Mouse (Mus musculus) cerebellum, adult 2 months (tissue): ENCODE data around the gene Klhl29. TPM values are rescaled to one million over a fixed set of nuclear protein-coding genes. Genes with fewer than 3 reads are reported as not detected.
A peak's percentile ranks its signal among the peaks of the same experiment; 100 is the strongest.

Experiments
- DNase-seq, 2 experiments: peaks; one replicate each; pipeline ENCODE4 v3.0.0; 2021
- H3K27ac ChIP-seq: fragments of 200-500 bp; 2 replicates; pipeline ENCODE4 v1.5.1; 2012; ENCODE audit warnings: low read length, control low read depth, inconsistent platforms; ENCODE audit not compliant: insufficient read depth
- H3K27me3 ChIP-seq: fragments of 200-500 bp; 2 replicates; pipeline ENCODE4 v1.6.1; 2012; ENCODE audit warnings: inconsistent platforms, mild to moderate bottlenecking, low read length, moderate library complexity; ENCODE audit not compliant: control insufficient read depth, insufficient read depth
- H3K4me1 ChIP-seq: fragments of 200-500 bp; 2 replicates; pipeline ENCODE4 v1.6.1; 2011; ENCODE audit warnings: low read length; ENCODE audit not compliant: control insufficient read depth, insufficient read depth
- H3K4me3 ChIP-seq: fragments of 200-500 bp; replicated peaks from 2 replicates; pipeline ENCODE3; 2011; ENCODE audit warnings: mild to moderate bottlenecking, low read depth, low read length, control low read depth; ENCODE audit not compliant: insufficient read depth
- CTCF ChIP-seq: fragments of 200-500 bp; IDR thresholded peaks from 2 replicates; pipeline ENCODE4 v1.5.1; 2011; ENCODE audit warnings: low read depth, mild to moderate bottlenecking, control low read depth, low read length, moderate library complexity, borderline replicate concordance; ENCODE audit not compliant: insufficient read depth
- POLR2A ChIP-seq: fragments of 200-500 bp; IDR thresholded peaks from 2 replicates; pipeline ENCODE4 v1.6.1; 2011; ENCODE audit warnings: low read length, control low read depth, borderline replicate concordance; ENCODE audit not compliant: insufficient read depth
- WGBS: fragments of 180-500 bp; shearing (Covaris S2); methylation state at CpG from one replicate; pipeline ENCODE4 v1.1.7; 2018; 5-methylcytosine and 5-hydroxymethylcytosine counted together
- polyA plus RNA-seq: library from polyadenylated mRNA; depleted of rRNA; stranded (reverse); fragments of >200 nt; gene quantifications from 2 replicates; pipeline ENCODE4 v1.2.3, GENCODE M21; 2012

The Klhl29 gene
- polyA plus RNA-seq, 1 experiment = 15.2 TPM

DNA sequence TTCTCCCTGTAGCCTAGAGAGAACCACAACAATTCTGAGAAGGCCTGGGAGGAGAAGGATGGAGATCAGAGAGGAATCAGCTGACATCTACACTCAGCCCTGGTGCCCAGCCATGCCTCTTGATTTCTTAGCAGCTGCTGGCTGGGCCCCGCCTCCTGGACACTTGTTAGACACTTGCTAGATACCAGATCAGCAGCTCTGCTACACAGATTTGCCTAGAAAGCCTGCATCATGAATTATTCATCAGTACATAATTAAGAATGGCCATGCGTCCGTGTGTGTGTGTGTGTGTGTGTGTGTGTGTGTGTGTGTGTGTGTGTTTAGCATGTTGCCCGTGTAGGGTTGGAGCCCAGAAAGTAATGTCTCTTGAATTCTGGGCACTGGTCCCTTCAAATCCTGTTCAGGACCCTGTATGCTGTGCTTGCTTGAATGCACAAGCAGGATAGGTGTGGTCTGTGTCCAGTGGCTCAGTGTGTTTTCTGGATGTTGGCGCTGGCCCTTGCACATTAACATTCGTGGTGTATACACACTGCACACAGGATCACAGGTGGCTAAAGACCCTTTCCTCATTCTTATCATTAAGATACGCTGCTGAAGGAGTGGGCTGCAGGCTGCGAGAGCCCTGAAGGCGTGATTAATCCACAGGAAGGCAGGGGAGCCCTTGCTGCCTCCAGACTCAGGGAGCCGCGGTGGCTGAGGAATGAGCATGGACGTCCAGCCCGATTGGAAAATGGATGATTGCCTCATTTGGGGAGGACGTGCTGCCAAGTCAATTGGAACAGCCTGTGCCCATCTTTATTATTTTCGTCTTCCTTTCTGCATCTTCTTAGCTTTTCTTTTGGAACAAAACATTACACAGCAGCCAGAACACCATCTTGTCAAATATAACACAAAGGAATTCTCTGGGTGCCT, 159.4 kb downstream of the Klhl29 start:
- DNase-seq = no peak
- Histone ChIP-seq H3K4me3 (no peak overlapping the region), H3K27ac (no peak overlapping the region), H3K4me1 (peaks cover 15% of the 10 kb centered on the region), H3K27me3 (no peaks in the 10 kb centered on the region)
- WGBS = 68% methylated on average over 15 of the region's 15 CpGs
- TF ChIP-seq POLR2A = no peak
- TF ChIP-seq CTCF = no peak

GRCm38 (mm10) chr12:5214266-5214665, 161.2 kb downstream of the Klhl29 start:
- Histone ChIP-seq H3K4me1 (peaks cover 19% of the 10 kb centered on the region), H3K4me3 (no peak overlapping the region), H3K27me3 (no peaks in the 10 kb centered on the region), H3K27ac (no peak overlapping the region)
- no peak for TF ChIP-seq CTCF
- no peak for TF ChIP-seq POLR2A
- no peak for DNase-seq
- 85% methylated on average over 9 of the region's 9 CpGs for WGBS

DNA sequence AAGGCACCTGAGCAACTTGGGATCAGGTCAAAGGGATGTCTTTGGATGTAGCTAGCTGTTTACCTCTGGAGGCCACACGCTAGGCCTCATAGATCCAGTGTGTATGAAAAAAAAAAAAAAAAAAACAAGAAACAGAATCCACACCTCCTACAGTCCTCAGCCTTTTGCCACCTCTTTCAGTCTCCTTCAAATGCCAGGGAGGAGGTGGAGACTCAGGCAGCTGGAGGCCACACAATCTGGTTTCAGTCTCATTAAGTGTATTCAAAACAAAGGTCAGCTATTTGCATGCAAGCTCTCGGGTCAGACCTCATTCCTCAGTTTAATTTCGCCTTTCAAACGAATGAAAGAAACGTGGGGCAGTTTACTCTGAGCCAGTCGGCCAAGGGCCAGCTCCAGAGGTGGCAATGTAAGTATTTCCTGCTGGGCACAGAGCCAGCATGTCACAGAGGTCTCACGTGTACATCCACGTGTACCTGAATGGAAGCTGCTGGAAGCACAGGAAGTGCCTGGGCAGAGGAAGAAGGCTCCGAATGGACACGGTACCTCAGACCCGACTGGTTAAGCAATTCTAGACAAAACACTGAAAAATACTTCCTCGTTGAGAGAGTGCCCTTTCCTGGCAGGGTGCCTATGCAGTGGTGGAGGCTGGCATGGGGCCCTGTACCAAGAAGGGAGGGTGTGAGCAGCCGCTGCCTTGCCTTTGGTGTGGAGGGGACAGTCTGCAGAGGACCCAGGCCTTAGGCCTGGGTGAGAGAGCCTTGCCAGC, 162.0 kb downstream of the Klhl29 start:
- WGBS = 35% methylated on average over 13 of the region's 13 CpGs
- peaks cover 19% of the 10 kb centered on the region for H3K4me1 ChIP-seq
- no peaks in the 10 kb centered on the region for H3K27me3 ChIP-seq
- DNase-seq = peak; percentile 47
- no peak overlapping the region for H3K4me3 ChIP-seq
- TF ChIP-seq POLR2A (no peak), CTCF (no peak)
- no peak overlapping the region for H3K27ac ChIP-seq

DNA sequence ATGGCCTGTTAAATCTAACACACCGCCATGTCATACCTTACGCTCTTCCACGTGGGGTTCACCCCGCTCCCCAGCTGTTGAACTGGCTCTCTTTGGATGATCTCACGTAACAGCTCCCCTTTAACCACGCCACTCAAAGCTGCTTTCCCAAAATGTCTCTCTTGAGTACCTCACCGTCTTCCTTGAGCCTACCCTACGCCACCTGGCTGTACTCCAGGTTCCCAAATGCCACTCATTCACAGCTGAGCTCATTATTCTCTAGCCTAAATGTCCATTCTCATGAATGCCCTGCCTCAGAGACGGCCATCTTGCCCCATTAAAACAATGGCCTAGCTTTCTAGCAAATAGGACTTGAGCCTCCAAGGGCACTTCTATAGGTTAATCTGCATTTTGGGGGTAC, 163.6 kb downstream of the Klhl29 start:
- Histone ChIP-seq H3K27ac (no peak overlapping the region), H3K4me1 (peaks cover 19% of the 10 kb centered on the region), H3K27me3 (no peaks in the 10 kb centered on the region), H3K4me3 (no peak overlapping the region)
- DNase-seq = no peak
- no peak for TF ChIP-seq CTCF
- no peak for TF ChIP-seq POLR2A
- WGBS = 71% methylated on average over 9 of the region's 9 CpGs

DNA sequence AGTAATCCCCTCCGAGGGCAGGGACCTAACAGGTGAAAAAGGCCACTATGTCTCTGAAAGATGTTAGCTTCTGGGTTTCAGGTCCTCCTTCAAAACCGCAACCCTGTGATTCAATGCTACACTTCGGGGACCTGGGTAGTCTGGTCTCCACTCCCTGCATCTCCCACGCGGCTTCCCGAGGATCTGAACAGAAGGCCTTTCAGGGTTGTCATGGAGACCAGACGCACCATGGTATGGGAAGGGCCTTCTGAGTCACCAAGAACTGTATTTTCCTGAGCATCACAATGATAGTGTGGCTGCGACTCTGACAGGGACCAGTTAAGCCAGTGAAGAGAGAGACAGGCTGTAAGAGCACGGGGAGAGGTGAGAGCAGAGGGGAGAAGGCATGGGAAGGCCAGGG, 164.7 kb downstream of the Klhl29 start:
- H3K27me3 ChIP-seq = no peaks in the 10 kb centered on the region
- no peak for TF ChIP-seq POLR2A
- TF ChIP-seq CTCF = no peak
- H3K4me1 ChIP-seq = peaks cover 19% of the 10 kb centered on the region
- H3K27ac ChIP-seq = no peak overlapping the region
- peak in 1 of 2 experiments; percentile 28 for DNase-seq
- WGBS = 49% methylated on average over 9 of the region's 9 CpGs
- no peak overlapping the region for H3K4me3 ChIP-seq

GRCm38 (mm10) chr12:5207941-5208905, 167.3 kb downstream of the Klhl29 start:
- Histone ChIP-seq H3K4me3 (no peak overlapping the region), H3K27ac (no peak overlapping the region), H3K4me1 (peaks cover 10% of the 10 kb centered on the region), H3K27me3 (no peaks in the 10 kb centered on the region)
- 75% methylated on average over 17 of the region's 17 CpGs for WGBS
- no peak for DNase-seq
- TF ChIP-seq POLR2A (no peak), CTCF (no peak)

DNA sequence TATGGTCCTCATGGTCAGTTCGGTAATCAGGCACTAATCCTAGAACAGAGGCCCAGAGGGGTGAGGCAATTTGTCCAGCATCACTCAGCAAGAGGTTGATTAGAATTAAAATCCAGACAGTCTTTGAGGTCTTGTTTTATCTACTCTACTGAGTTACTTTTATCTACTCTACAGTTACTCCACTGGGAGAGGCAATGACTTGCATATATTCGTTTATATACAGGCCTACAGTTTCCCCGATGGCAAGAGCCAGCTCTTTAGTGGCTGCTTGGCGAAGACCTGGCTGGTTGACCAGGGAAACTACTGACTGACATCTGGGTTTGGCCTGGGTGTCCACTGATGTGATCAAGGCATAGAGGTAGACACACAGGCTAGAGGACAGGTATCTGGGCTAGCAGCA, 168.3 kb downstream of the Klhl29 start:
- TF ChIP-seq POLR2A (no peak), CTCF (no peak)
- no peak overlapping the region for H3K4me3 ChIP-seq
- WGBS = 83% methylated on average over 4 of the region's 4 CpGs
- H3K27me3 ChIP-seq = no peaks in the 10 kb centered on the region
- DNase-seq = no peak
- H3K4me1 ChIP-seq = peaks cover 8% of the 10 kb centered on the region
- H3K27ac ChIP-seq = no peak overlapping the region
